Mouse (Mus musculus) cerebellum, postnatal 36 days (tissue): Measurements from ENCODE around the gene B4galt7.

Experiments
- DNase-seq, 2 experiments: peaks; one replicate each; pipeline ENCODE4 v3.0.0; 2021 to 2022; ENCODE audit warnings: mixed read lengths in 2 of 2

The B4galt7 gene

DNA sequence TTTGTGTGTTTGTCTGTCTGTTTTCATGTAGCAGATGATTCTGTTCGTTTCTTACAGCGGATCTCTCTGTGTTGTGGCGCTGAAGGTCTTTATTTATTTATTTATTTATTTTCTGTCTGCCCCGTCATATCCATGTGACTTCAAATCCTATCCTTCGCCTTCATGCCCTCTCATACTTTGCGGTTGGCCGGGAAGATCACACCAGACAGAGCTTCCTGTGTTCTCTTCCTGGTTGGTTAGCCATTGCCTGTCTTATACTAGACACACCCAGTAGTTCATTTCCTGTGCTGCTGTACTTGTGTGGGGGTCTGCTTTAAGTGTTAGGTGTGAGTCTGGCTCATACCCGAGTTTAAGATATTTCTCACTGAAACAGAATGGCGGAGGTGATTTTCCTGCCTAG, 961 bp downstream of the B4galt7 start:
- DNase-seq = no peak

DNA sequence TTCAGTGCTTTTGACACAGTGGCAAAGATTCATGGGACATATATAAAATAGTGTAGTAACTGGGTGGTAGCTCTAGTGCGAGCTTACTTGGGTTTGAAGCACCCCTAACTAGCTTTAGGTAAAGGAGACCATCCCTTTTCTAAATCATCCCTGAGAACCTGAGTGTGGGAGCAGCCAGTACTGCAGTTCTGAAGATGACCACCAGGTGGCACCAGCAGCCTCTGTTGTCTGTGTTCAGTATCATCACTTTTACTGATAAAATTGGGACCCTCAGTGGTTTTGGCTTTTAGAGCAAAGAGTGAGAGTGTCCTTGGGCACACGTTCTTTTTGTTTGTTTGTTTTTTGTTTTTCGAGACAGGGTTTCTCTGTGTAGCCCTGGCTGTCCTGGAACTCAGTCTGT, 1.9 kb downstream of the B4galt7 start:
- peak; percentile 86 to 89 for DNase-seq

DNA sequence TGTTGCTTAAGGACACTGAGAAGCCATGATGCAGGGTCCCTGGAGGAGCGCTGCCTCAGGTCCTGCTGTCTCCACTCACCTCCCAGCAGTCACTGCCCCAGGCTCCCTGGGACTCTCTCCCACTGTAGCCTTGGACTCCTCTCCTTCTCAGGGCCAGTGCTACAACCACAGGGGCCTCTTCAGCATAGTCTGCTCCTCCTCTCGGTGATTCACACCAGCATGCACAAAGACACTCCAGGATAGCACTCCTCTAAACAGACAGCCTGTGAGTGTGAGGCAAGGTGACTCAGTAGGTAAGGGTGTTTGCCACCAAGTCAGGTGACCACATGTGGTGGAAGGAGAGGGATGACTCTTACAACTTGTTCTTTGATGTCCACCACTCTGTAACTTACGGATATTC, 4.9 kb downstream of the B4galt7 start:
- DNase-seq = no peak

- DNase-seq = no peak
Observed at GRCm38 (mm10) chr13:55606899-55607623, 7.4 kb downstream of the B4galt7 start.

DNA sequence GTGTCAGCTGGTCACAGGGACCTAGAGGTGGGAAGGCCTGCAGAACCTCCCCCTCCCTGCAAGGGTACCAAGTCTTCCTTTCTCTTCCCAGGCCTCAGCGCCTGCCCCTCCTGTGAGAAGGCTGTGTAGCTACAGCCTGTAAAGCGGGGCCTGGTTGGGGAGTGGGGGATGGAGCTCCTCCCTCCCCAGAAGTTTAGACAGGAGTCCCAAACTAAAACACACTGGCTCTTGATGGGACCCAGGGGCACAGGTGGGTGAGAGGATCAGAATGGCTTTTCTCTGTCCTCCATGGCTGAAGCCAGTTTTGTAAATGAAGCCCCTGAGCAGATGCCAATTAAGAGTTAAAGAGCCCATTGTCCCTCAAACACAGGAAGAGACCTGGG, 7.9 kb downstream of the B4galt7 start:
- no peak for DNase-seq

DNA sequence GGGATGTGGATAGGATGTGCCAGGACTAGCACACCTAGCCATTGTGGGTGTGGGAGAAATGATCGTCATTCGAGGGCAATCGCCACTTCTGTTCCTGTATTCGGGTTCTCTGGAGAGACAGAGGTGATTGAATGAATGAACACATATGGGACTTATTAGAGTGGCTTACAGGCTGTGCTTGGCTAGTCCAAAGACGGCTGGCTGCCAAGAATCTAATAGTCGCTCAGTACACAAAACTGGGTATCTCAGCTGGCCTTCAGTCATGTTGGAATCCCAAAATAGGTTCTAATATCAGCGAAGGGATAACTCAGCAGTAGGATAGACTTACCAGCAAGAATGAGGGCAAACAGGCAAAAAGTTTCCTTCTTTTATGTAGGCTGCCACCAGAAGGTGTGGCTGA, 12.3 kb downstream of the B4galt7 start:
- no peak for DNase-seq

- no peak for DNase-seq
Observed at GRCm38 (mm10) chr13:55613471-55613870, 13.8 kb downstream of the B4galt7 start.

- DNase-seq = no peak
Observed at GRCm38 (mm10) chr13:55619328-55619727, 19.6 kb downstream of the B4galt7 start.

DNA sequence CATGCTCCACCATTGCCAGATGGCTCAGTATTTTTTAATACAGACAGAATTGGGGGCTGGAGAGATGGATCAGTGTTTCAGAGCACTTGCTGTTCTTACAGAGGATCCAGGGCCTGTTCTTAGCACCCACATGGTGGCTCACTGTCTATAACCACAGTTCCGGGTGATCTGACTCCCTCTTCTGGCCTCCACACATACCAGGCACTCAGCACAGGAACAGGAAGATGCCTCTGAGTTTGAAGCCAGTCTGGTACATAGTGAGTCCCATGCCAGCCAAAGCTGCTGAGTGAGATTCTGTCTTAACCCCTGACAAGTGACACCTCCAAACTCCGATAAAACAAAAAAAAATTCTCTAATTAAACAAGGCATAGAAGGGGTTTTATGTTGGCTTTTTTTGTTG, 20.6 kb downstream of the B4galt7 start:
- no peak for DNase-seq

DNA sequence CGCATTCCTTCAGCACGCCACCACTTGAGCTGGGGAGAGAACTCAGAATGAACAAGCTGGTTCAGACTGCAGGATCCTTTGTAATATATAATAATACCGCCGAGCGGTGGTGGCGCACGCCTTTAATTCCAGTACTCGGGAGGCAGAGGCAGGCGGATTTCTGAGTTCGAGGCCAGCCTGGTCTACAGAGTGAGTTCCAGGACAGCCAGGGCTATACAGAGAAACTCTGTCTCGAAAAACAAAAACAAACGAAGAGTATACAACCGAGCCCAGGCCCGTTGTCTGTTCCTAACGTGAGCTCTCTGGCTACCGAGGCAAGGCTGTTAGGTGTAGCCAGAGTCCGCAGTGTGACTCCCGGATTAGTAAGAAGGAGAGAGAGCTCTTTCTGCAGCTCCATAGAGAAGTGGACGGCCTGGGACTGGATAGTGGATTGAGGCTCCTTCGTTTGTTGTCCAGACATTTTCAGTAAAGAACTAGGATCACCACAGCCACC, 22.5 kb downstream of the B4galt7 start:
- DNase-seq = peak in 1 of 2 experiments; percentile 18

DNA sequence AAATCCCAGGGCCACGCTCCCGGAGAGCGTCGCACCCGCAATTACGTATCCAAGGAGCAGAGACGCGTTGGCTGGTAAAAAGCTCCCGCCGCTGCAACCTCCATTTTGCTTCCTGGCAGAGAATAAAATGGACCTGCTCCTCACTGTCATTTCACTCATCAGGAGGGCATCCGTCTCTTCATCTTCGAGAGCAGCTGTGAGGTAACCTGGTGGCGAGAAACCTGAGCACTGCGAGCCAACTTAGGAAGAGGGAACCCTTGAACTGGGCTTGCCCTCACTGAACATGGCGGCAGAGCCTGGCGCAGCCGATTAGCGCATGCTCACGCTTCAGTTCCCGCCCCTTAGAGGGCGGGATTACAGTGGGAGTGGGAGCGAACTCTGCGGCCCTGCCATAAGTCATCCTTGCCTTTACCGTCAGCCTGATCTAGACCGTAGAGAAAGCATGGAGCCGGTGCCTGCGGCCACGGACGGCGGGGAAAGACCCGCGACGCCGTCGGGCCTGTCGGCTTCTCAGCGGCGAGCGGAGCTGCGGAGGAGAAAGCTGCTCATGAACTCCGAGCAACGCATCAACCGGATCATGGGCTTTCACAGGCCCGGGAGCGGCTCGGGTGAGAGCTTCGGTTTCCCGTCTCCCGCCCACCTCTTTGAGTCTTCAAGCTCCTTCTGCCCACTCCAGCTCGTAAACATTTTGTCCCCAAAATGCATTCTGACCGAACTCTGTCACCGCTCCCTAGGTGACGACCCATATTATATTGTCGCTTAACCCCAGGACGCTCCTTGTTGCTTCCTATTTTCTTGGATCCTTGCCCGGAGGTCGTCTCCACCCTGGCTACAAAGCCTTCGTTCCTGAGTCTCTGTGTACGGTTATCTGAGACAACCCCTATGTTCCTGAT, 23.2 kb downstream of the B4galt7 start, which contains the start of gene Caml:
Gene Caml, plus strand, starts transcription at position 357 of the 893 bp plus-strand sequence.
- peak; percentile 85 for DNase-seq

DNA sequence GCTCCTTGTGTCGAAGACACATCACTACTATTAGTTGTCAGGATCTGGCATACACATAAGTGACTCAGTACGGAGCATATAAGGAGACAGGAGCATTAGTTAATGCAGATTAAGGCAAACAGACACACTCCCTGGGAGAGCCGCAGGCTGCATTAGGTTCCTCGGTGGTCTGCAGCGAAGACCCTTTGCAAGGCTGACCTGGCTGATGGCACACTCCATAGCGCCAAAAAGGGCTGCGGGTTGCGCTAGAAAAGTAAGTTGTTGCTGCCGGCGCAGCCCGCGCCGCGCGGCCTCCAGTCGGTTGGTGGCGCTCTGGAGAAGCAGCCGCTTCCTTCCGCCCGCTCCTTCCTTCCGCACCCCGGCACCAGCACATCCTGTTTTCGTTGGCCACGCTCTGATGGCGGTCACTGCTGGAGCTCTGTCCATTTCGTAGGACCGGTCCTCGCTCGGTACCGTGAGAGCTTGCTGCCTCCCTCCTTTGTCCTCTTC, 35.0 kb downstream of the B4galt7 start, which contains the start of gene Ddx46:
Gene Ddx46, plus strand, starts transcription at position 389 of the 489 bp plus-strand sequence.
- peak; percentile 89 to 92 for DNase-seq

DNA sequence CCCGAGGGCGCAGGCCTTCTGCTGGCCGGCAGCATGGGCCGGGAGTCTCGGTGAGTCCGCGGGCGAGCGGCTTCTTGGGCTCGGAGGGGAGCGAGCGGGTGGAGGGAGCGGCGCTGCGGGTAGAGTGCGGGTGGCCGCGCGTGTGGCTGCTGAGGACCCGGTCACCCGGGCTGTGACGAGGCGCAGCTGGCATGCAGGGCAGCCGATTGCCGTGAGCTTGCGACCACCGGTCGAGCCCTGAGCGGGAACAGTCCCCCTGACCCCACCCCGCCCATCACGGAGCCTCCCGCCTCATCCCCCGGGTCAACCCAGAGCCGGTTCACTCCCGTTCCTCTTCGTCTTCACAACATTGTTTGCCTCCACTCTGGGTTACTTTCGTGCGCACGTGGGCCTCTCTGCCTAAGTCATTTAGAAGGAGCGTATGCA, 35.5 kb downstream of the B4galt7 start:
- DNase-seq = no peak

DNA sequence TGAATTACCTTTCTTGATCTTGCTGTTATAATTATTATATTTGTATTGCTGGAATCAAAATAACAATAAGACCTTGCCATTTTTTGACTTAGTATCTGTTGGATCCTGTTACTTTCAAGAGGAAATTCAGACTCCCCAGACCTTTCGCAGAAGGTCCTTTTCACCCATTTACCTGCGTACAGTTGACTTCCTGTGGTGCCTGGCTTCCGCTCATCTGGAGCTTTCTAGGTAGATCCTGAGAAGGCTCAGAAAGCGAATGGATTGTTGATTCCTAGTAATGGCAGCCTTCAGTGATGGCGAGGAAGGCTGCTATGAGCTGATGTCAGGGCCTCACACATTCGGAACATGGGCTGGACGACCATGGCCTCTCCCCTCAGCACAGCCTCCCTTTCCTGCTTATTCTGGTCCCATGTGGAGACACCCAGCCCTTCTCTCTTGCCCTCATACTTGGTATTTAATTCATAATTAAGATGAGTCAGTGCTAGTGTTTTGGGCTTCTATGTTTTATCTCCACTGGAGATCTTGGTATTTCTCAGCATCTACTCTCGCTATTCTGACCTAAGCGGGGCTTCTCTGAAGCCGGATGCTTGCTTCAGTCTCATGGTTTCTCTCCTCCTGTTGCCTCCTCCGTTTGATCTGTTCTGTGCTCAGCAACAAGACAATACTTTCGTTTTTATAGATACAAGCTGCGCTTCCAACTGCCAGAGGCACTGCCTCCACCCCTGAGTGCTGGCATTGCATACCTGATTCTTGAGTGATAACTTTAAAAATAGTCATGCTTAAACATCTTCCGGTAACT, 36.7 kb downstream of the B4galt7 start:
- no peak for DNase-seq

- peak; percentile 76 to 80 for DNase-seq
Observed at GRCm38 (mm10) chr13:55640480-55640879, 40.8 kb downstream of the B4galt7 start.

DNA sequence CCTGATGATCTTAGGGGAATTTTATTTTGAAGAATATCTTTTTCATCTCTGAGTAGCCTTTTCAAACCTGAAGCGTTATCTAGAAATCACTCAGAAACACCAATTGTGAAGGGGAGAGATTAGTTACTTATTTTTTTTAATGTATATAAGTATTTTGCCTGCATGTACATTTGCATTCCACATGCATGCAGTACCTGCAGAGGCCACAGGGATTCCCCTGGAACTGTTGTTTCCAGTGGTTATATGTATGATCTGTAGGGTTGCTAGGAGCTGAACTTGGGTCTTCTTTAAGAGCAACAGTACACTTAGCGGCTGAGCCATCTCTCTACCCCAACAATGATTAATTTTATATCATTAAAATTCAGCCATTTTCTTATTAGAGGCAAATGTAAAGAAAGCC, 44.8 kb downstream of the B4galt7 start:
- no peak for DNase-seq

DNA sequence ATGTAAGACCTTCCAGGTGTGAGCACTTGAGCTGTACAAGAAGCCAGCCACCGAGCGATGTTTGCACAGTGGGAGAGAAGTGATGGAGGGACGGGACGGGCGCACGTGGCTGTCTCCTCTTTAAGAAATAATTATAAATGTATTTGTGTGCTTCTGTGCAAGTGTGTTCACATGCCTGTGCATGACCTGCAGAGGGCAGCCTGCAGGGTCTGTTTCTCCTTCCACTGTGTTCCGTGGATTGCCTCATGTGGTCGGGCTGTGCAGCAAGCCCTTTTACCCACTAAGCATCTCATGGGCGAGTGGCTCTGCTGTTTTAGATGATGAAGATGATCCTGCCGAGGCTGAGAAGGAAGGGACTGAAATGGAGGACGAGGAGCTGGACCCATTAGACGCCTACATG, 50.4 kb downstream of the B4galt7 start:
- DNase-seq = no peak

- no peak for DNase-seq
Observed at GRCm38 (mm10) chr13:55650980-55651379, 51.3 kb downstream of the B4galt7 start.
